Mouse (Mus musculus) erythroblast, embryonic 14.5 days (primary cell): Measurements from ENCODE around the gene Prkaa1. TPM values are rescaled to one million over a fixed set of nuclear protein-coding genes. Genes with fewer than 3 reads are reported as not detected.

ENCODE experiments used
- H3K27me3 ChIP-seq: 2 replicates; pipeline ENCODE4 v1.6.1; 2012; ENCODE audit warnings: inconsistent platforms; ENCODE audit not compliant: control insufficient read depth
- H3K36me3 ChIP-seq: 2 replicates; pipeline ENCODE4 v1.6.1; 2012; ENCODE audit warnings: mild to moderate bottlenecking, inconsistent platforms; ENCODE audit not compliant: control insufficient read depth
- H3K4me1 ChIP-seq: 2 replicates; pipeline ENCODE4 v1.6.1; 2012; ENCODE audit warnings: inconsistent platforms; ENCODE audit not compliant: control insufficient read depth
- H3K4me3 ChIP-seq: replicated peaks from 2 replicates; pipeline ENCODE3; 2012; ENCODE audit warnings: moderate library complexity, mild to moderate bottlenecking, inconsistent platforms
- H3K9me3 ChIP-seq: 2 replicates; pipeline ENCODE4 v1.6.1; 2012; ENCODE audit warnings: low read length, inconsistent platforms, mixed read lengths; ENCODE audit not compliant: control insufficient read depth
- GATA1 ChIP-seq: IDR thresholded peaks from 2 replicates; pipeline ENCODE4 v1.6.1; 2012; ENCODE audit warnings: low read length, inconsistent platforms, mixed read lengths
- TAL1 ChIP-seq: IDR thresholded peaks from 3 replicates; pipeline ENCODE4 v1.6.1; 2012; ENCODE audit warnings: low read length, inconsistent platforms, mixed read lengths
- polyA plus RNA-seq: library from polyadenylated mRNA; stranded (reverse); fragments of >175 nt; gene quantifications from 2 replicates; pipeline ENCODE4 v1.2.3, GENCODE M21; 2012

Gene Prkaa1
- polyA plus RNA-seq, 1 experiment = 0.25 TPM

DNA sequence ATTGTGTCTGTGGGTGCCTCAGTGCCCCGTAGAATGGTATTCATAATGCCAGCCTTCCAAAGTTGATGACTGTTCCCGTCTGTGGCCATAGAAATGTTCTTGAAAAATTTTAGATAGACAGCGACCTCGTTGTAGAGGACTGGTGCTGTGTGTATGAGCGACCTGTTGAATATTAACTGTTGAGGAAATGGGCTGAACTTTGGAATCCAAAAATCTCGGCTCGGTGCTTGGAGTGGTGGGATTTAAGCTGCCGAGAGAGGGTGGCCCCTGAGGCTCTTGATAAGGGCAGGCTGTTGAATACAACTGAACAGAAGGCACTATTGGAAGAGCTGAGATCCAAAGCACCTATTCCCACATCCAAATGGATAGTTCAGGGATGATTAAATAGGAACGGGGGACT, 11.0 kb downstream of the Prkaa1 start:
- TF ChIP-seq TAL1 (no peak), GATA1 (no peak)
- no peak overlapping the region for H3K4me3 ChIP-seq
- no peaks in the 10 kb centered on the region for H3K9me3 ChIP-seq
- H3K4me1 ChIP-seq = peaks cover 55% of the 10 kb centered on the region
- peaks cover 41% of the 10 kb centered on the region for H3K36me3 ChIP-seq
- H3K27me3 ChIP-seq = no peaks in the 10 kb centered on the region

DNA sequence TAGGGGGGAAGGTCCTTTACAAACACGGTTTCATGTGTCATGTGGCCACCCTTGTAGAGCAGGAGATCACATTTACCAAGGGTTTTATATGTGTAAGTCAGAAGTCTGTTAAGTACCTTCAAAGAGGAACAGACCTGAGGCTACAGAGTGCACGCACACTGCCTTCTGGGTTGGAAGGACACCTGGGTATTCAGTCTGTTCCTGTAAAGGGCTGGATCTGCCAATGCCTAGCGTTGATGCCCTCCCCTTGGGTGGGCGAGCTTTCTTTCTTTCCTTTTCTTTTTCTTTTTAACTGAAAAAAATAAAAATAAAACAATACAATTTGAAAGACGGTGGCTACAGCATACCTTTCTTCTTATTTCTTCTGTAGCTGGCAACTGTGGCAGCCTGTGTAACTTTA, 11.4 kb downstream of the Prkaa1 start:
- no peak for TF ChIP-seq TAL1
- TF ChIP-seq GATA1 = no peak
- H3K27me3 ChIP-seq = no peaks in the 10 kb centered on the region
- H3K9me3 ChIP-seq = no peaks in the 10 kb centered on the region
- H3K4me1 ChIP-seq = peaks cover 52% of the 10 kb centered on the region
- peaks cover 45% of the 10 kb centered on the region for H3K36me3 ChIP-seq
- no peak overlapping the region for H3K4me3 ChIP-seq

GRCm38 (mm10) chr15:5156355-5156754, 12.7 kb downstream of the Prkaa1 start:
- H3K4me3 ChIP-seq = no peak overlapping the region
- peaks cover 50% of the 10 kb centered on the region for H3K36me3 ChIP-seq
- H3K4me1 ChIP-seq = peaks cover 47% of the 10 kb centered on the region
- no peaks in the 10 kb centered on the region for H3K27me3 ChIP-seq
- TF ChIP-seq TAL1 = no peak
- TF ChIP-seq GATA1 = no peak
- no peaks in the 10 kb centered on the region for H3K9me3 ChIP-seq

GRCm38 (mm10) chr15:5157386-5157785, 13.7 kb downstream of the Prkaa1 start:
- H3K36me3 ChIP-seq = peaks cover 53% of the 10 kb centered on the region
- peaks cover 43% of the 10 kb centered on the region for H3K4me1 ChIP-seq
- no peak for TF ChIP-seq GATA1
- no peak for TF ChIP-seq TAL1
- H3K27me3 ChIP-seq = no peaks in the 10 kb centered on the region
- H3K9me3 ChIP-seq = no peaks in the 10 kb centered on the region
- H3K4me3 ChIP-seq = no peak overlapping the region

DNA sequence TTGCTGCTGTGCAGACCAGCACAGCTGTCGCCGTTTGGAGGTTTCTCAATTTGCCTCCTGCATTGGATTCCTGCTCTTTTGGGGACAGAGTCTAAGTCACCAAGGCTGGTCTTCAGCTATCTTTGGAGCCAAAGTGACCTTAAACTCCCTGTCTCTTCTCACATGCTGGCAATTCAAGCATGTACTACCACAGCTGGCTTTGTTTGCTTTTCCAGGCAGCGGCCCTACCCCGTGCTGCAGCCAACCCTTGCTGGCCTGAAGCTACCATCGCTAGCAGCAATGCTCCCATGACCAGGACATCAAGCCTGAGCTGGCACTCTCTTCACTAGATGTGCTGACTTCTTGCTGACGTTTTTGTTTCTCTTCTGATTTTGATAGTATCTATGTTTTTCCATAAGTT, 15.2 kb downstream of the Prkaa1 start:
- TF ChIP-seq GATA1 (no peak), TAL1 (no peak)
- Histone ChIP-seq H3K27me3 (no peaks in the 10 kb centered on the region), H3K4me1 (peaks cover 40% of the 10 kb centered on the region), H3K36me3 (peaks cover 64% of the 10 kb centered on the region), H3K9me3 (no peaks in the 10 kb centered on the region), H3K4me3 (no peak overlapping the region)

- no peaks in the 10 kb centered on the region for H3K27me3 ChIP-seq
- H3K36me3 ChIP-seq = peaks cover 94% of the 10 kb centered on the region
- H3K9me3 ChIP-seq = no peaks in the 10 kb centered on the region
- no peak overlapping the region for H3K4me3 ChIP-seq
- H3K4me1 ChIP-seq = peaks cover 5% of the 10 kb centered on the region
- TF ChIP-seq GATA1 (no peak), TAL1 (no peak)
These were observed 21.6 kb downstream of the Prkaa1 start for GRCm38 (mm10) chr15:5165121-5165773.

GRCm38 (mm10) chr15:5173217-5173820, 29.7 kb downstream of the Prkaa1 start:
- Histone ChIP-seq H3K27me3 (no peaks in the 10 kb centered on the region), H3K9me3 (no peaks in the 10 kb centered on the region), H3K4me1 (no peaks in the 10 kb centered on the region), H3K36me3 (peaks cover 92% of the 10 kb centered on the region), H3K4me3 (no peak overlapping the region)
- TF ChIP-seq GATA1 (no peak), TAL1 (no peak)

DNA sequence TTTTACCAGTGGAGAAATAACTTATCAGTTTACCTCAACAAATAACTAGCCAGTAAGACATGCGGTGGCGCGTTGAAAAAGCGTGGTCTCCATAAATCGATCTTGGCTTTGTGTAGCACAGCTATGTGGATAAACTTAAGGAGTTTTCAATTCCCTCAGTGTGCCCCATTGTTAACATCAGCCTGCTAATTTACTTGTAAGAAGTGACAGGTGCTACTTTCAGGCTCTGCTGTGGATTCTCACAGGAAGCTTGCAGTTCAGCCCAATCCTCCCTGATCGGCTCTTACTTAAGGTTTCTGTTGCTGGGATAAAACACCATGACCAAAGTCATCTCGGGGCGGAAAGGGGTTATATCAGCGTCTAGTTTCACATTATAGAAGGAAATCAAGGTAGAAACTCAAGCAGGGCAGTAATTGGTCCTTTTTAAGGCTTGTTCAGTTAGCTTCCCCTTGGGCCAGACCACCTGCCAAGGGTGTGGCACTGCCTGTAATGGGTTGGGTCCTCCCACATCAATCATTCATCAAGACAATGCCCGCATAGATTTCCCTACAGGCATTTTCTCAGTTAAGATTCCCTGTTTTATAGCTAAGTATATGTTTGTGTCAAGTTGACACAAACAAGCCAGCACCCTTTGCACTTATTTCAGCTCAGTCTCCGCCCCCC, 41.1 kb downstream of the Prkaa1 start:
- Histone ChIP-seq H3K27me3 (no peaks in the 10 kb centered on the region), H3K4me3 (peak overlapping the region; percentile 94), H3K36me3 (peaks cover 27% of the 10 kb centered on the region), H3K9me3 (no peaks in the 10 kb centered on the region), H3K4me1 (peaks cover 21% of the 10 kb centered on the region)
- TF ChIP-seq TAL1 = no peak
- no peak for TF ChIP-seq GATA1

DNA sequence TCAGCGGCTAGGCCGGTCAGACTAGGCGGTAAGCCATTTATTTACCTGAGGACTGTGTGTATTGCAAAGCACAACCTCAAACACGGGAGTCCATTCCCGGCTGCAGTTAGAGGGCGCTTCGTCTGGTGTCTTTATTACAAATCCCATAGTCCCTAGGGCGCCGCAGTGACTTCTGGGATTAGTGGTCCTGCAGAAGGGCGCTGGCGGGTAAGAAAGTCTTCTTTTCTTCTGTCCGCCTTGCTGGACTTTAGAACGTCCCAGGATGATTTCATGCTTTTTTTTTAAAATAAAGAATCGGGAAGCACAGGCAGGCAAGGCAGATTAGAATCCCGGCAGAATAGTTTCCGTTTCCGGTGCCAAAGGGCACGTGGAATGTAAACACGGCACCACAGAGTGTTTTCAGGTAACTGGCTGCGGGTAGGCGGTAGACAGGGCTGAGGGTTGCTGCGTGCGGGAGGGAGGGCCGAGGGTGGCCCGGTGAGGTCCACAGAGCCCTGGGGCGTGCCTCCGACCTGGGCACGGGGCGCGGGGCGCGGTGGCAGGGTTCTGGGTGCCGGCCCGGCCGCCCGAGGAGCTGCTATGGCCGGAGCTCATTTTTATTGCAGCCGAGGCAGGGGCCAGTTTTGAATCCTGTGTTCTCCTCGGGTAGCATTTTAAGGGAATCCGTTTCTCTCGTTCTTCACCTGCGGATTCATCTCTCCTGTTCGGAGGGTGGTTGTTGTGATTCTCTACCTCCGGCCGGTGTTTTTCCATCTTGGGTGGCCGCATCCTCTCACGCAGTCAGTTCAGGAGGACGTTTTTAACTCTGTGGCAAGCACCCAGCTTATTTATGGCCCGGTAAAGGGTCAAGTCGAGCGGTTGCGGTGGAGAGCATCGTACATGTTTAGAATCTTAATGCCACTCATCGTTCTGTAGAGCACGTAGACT, 42.0 kb downstream of the Prkaa1 start, which contains the start of gene Ttc33:
Gene Ttc33 (plus strand): TSS at position 160 of the 927 bp plus-strand sequence.
- Histone ChIP-seq H3K36me3 (peaks cover 28% of the 10 kb centered on the region), H3K9me3 (no peaks in the 10 kb centered on the region), H3K4me3 (peak within 1 kb of the TSS; percentile 94), H3K27me3 (no peaks in the 10 kb centered on the region), H3K4me1 (peaks cover 21% of the 10 kb centered on the region)
- no peak for TF ChIP-seq TAL1
- no peak for TF ChIP-seq GATA1
